Mouse (Mus musculus): ENCODE measurements around the gene Coa3.

The Coa3 gene

DNA sequence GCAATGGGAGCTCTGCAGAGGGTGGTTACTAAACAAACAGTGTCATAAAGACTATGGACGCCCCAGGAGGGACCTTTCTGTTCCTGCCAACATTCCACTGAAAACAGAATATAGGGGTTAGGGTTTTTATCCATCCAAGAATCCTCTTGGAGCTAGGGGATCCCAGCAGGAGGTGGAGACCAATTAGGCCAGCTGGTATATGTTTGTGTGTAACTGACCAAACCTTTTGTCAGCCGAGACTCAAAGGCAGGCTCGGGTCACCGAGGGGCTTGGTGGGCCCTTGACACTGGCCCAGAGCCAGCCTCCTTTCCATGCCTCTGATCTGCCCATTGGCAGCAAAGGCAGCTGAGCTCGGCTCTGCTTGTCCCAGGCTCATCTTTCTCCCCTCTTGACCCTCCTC, 4.0 kb upstream of the Coa3 start:
- in situ Hi-C loops (cut with MboI, MseI) = no loop called here

- in situ Hi-C loops (cut with MboI, MseI) = no loop called here
These were observed 1.9 kb upstream of the Coa3 start for GRCm38 (mm10) chr11:101280837-101281236.

DNA sequence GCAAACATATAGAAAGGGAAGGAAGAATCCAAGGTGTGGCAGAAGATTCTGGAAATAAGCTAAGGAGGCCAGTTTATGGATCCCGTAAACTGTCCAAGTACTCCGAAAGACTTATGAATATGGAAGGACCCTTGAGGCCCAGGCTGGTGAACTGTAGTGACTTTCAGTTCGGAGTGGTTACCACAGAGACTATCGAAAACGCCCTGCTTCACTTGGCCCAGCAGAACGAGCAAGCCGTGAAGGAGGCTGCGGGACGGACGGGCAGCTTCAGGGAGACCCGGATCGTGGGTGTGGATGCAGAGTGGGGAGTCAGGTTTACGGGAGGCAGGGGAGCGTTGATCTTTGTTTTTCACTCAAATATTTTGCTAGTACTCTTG, 267 bp upstream of the Coa3 start:
- in situ Hi-C loops (cut with MboI, MseI) = no loop called here

DNA sequence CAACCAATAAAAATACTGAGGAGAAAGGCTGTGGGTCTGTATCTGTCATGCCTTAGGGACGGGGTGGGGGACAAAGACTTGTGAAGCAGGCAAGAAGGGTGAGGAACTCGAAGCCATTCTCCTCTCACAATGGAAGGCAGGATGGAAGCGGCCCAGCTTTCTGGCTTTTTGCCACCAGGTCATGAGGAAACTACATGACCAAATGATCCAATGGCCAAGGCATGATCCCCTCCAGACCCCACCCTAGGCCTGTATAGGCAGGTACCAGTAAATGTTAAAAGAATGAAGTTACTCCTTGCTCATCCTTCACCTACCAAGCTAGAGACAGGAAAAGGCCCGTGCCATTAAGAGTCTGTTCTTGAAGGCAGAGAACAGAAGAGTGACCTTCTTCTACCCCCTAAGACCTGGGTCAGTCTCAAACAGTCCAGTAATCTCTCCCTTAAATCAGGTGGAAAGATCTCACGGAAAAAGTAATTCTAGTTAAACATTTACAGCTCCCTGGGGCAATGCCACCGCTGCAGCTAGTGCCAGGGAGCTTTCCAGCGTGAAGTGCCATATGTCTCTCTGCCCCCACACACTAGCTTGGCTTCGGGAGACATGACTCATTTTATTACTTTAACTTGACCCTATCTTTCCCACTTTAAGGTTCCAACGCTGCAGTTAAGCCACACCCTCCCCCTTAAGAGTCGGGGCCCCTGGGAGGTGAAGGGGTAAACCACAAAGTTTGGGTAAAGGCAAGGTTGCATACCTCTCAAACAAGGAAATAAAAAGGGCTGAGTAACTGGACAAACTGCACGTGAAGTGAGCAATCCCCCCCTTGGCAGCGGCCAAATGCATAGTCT, 1.3 kb downstream of the Coa3 start:
- in situ Hi-C loops (cut with MboI, MseI) = no loop called here

GRCm38 (mm10) chr11:101276319-101277070, 2.4 kb downstream of the Coa3 start:
- in situ Hi-C loops (cut with MboI, MseI) = no loop called here

GRCm38 (mm10) chr11:101275309-101275708, 3.6 kb downstream of the Coa3 start:
- in situ Hi-C loops (cut with MboI, MseI) = no loop called here

DNA sequence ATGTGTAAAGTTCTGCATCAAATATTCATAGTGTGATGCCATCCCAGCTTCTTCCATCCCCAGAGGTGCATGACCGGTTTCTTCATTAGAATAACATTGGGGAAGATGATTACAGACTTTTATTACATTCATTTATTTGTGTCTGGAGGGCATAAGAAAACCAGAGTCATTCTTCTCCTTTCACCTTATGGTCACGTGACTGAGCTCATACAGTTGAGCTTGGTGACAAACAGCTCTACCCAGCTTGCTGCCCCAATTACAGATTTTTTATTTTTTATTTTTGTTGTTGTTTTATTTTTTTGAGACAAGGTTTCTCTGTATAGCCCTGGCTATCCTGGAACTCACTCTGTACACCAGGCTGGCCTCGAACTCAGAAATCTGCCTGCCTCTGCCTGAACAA, 6.5 kb downstream of the Coa3 start:
- in situ Hi-C loops (cut with MboI, MseI) = no loop called here

GRCm38 (mm10) chr11:101269577-101270116, 9.3 kb downstream of the Coa3 start:
- in situ Hi-C loops (cut with MboI, MseI) = no loop called here

GRCm38 (mm10) chr11:101265906-101266305, 13.0 kb downstream of the Coa3 start:
- in situ Hi-C loops (cut with MboI, MseI) = no loop called here

- in situ Hi-C loops (cut with MboI, MseI) = no loop called here
These were observed 13.9 kb downstream of the Coa3 start for GRCm38 (mm10) chr11:101264954-101265471.

- in situ Hi-C loops (cut with MboI, MseI) = no loop called here
These were observed 15.0 kb downstream of the Coa3 start for GRCm38 (mm10) chr11:101263989-101264280.

GRCm38 (mm10) chr11:101263138-101263988, 15.6 kb downstream of the Coa3 start:
- in situ Hi-C loops (cut with MboI, MseI) = no loop called here

DNA sequence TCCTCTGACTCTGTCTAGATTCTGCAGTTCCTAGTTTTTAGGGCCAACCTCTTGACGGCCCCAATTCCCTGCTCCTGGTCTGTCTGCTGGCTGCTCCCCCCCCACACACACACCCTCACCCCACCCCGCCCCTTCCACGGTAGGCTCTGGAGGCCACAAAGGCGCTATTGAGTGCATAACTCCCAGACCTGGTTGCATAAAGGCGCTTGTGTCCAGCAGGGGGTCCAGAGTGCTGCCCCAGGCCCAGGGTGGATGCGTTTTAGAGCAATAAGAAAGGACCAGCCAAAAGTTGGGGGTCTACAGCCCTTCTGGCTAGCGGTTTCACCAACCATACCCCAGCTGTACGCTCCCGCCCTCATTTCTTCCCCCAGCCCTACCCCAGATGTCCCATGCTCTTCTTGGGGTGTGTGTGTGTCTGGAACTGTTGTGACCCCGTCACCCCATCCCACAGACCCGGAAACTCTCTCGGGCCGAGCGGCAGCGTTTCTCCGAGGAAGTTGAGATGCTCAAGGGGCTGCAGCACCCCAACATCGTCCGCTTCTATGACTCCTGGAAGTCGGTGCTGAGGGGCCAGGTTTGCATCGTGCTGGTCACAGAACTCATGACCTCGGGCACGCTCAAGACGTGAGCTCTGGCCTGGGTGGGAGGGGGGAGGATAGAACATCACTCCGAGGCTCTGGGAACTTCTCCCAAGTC, 16.5 kb downstream of the Coa3 start:
- in situ Hi-C loops (cut with MboI, MseI) = no loop called here

DNA sequence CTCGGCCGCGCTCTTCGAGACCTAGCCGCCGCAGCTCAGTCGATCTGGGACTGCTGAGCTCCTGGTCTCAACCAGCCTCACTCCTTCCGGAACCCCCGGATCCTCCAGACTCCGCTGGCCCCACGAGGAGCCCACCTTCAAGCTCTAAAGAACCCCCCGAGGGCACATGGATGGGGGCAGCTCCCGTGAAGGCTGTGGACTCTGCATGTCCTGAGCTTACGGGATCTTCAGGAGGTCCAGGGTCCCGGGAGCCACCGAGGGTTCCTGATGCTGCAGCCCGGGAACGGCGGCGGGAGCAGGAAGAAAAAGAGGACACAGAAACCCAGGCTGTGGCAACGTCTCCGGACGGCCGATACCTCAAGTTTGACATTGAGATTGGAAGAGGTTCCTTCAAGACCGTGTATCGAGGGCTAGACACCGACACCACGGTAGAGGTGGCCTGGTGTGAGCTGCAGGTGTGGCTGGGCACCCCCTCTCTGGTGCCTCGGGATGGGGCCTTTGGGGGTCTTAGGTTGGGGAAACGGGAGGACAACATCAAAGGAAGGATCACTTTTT, 18.0 kb downstream of the Coa3 start:
- in situ Hi-C loops (cut with MboI, MseI) = no loop called here

GRCm38 (mm10) chr11:101259948-101260825, 18.7 kb downstream of the Coa3 start, which contains the start of gene Wnk4:
Gene Wnk4, plus strand, starts transcription at chr11:101260567.
- in situ Hi-C loops (cut with MboI, MseI) = loop anchor here (10.0 kb wide), 1 partner anchor 1195 kb away; no protein-coding TSS in a partner anchor

GRCm38 (mm10) chr11:101259261-101259712, 19.6 kb downstream of the Coa3 start:
- in situ Hi-C loops (cut with MboI, MseI) = loop anchor here (10.0 kb wide), 1 partner anchor 1196 kb away; no protein-coding TSS in a partner anchor

GRCm38 (mm10) chr11:101255826-101256775, 22.8 kb downstream of the Coa3 start:
- in situ Hi-C loops (cut with MboI, MseI) = loop anchor here (10.0 kb wide), 1 partner anchor 1199 kb away; no protein-coding TSS in a partner anchor

Data from regulatory T cell (primary cell).